Mouse (Mus musculus): ENCODE measurements around the gene Zmynd15. TPM values are rescaled to one million over a fixed set of nuclear protein-coding genes. Genes with fewer than 3 reads are reported as not detected.

Gene Zmynd15
- polyA plus RNA-seq (2012; rRNA removed; ENCODE audit: low replicate concordance): 15.4 and 27.1 TPM in 2 replicates

GRCm38 (mm10) chr11:70458688-70459600 is at the start of gene Zmynd15:
Gene Zmynd15 (plus strand): TSS chr11:70459433.

GRCm38 (mm10) chr11:70409594-70410296 is 49.5 kb upstream of the Zmynd15 start, which contains the start of gene Pelp1:
Gene Pelp1 (minus strand): TSS chr11:70410031.

GRCm38 (mm10) chr11:70432048-70432894 is 27.0 kb upstream of the Zmynd15 start, which contains the start of gene Arrb2:
Gene Arrb2 (plus strand): TSS chr11:70432635.

GRCm38 (mm10) chr11:70451797-70452498 is 7.3 kb upstream of the Zmynd15 start, which contains the start of gene Med11:
Gene Med11 (plus strand): TSS chr11:70451919.

GRCm38 (mm10) chr11:70459601-70460101 is 418 bp downstream of the Zmynd15 start, which contains the start of gene Cxcl16:
Gene Cxcl16 (minus strand): TSS chr11:70459984.

GRCm38 (mm10) chr11:70504970-70505369 is 45.7 kb downstream of the Zmynd15 start, which contains the start of gene Tm4sf5:
Gene Tm4sf5 (plus strand): TSS chr11:70505244.

GRCm38 (mm10) chr11:70514288-70514687 is 55.1 kb downstream of the Zmynd15 start, which contains the start of gene Vmo1:
Gene Vmo1 (minus strand): TSS chr11:70514616.

Other genes with a start within 250 kb of the Zmynd15 start
- 4.8 and 9.0 TPM in 2 replicates for gene Slc16a11, start 246.7 kb upstream of the Zmynd15 start, polyA plus RNA-seq (2012; rRNA removed; ENCODE audit: low replicate concordance)
- 4.6 and 5.2 TPM in 2 replicates for gene Slc16a13, start 238.4 kb upstream of the Zmynd15 start, polyA plus RNA-seq (2012; rRNA removed; ENCODE audit: low replicate concordance)
- 11.9 TPM in 2 replicates for gene Bcl6b, start 229.6 kb upstream of the Zmynd15 start, polyA plus RNA-seq (2012; rRNA removed; ENCODE audit: low replicate concordance)
- gene 0610010K14Rik, start 221.5 kb upstream of the Zmynd15 start, polyA plus RNA-seq (2012; rRNA removed; ENCODE audit: low replicate concordance): 64.0 and 79.8 TPM in 2 replicates
- 7.3 and 8.3 TPM in 2 replicates for gene Gm21988, start 219.6 kb upstream of the Zmynd15 start, polyA plus RNA-seq (2012; rRNA removed; ENCODE audit: low replicate concordance)
- 228 and 250 TPM in 2 replicates for gene Rnasek, start 219.6 kb upstream of the Zmynd15 start, polyA plus RNA-seq (2012; rRNA removed; ENCODE audit: low replicate concordance)
- gene Alox12, start 204.1 kb upstream of the Zmynd15 start, polyA plus RNA-seq (2012; rRNA removed; ENCODE audit: low replicate concordance): 2.9 and 5.0 TPM in 2 replicates
- 1.1 and 5.8 TPM in 2 replicates for gene Alox12e, start 136.8 kb upstream of the Zmynd15 start, polyA plus RNA-seq (2012; rRNA removed; ENCODE audit: low replicate concordance)
- 7.3 TPM in 2 replicates for gene Alox15, start 107.4 kb upstream of the Zmynd15 start, polyA plus RNA-seq (2012; rRNA removed; ENCODE audit: low replicate concordance)
- gene Pelp1, start 49.4 kb upstream of the Zmynd15 start, polyA plus RNA-seq (2012; rRNA removed; ENCODE audit: low replicate concordance): 20.5 and 21.3 TPM in 2 replicates
- gene Arrb2, start 26.8 kb upstream of the Zmynd15 start, polyA plus RNA-seq (2012; rRNA removed; ENCODE audit: low replicate concordance): 101 and 115 TPM in 2 replicates
- gene Med11, start 7.5 kb upstream of the Zmynd15 start, polyA plus RNA-seq (2012; rRNA removed; ENCODE audit: low replicate concordance): 18.4 and 20.8 TPM in 2 replicates
- 55.8 and 86.0 TPM in 2 replicates for gene Cxcl16, start 551 bp downstream of the Zmynd15 start, polyA plus RNA-seq (2012; rRNA removed; ENCODE audit: low replicate concordance)
- 0.94 and 1.3 TPM in 2 replicates for gene Tm4sf5, start 45.8 kb downstream of the Zmynd15 start, polyA plus RNA-seq (2012; rRNA removed; ENCODE audit: low replicate concordance)
- gene Vmo1, start 55.2 kb downstream of the Zmynd15 start, polyA plus RNA-seq (2012; rRNA removed; ENCODE audit: low replicate concordance): 0.23 TPM in 1 of 2 replicates, not detected in the other
- gene Gltpd2, start 59.8 kb downstream of the Zmynd15 start, polyA plus RNA-seq (2012; rRNA removed; ENCODE audit: low replicate concordance): 0.74 TPM in 1 of 2 replicates, not detected in the other
- 252 and 327 TPM in 2 replicates for gene Psmb6, start 65.9 kb downstream of the Zmynd15 start, polyA plus RNA-seq (2012; rRNA removed; ENCODE audit: low replicate concordance)
- gene Gm40193, start 73.5 kb downstream of the Zmynd15 start, polyA plus RNA-seq (2012; rRNA removed; ENCODE audit: low replicate concordance): not detected in 2 replicates
- gene Pld2, start 80.6 kb downstream of the Zmynd15 start, polyA plus RNA-seq (2012; rRNA removed; ENCODE audit: low replicate concordance): 28.4 and 44.8 TPM in 2 replicates
- gene Mink1, start 103.4 kb downstream of the Zmynd15 start, polyA plus RNA-seq (2012; rRNA removed; ENCODE audit: low replicate concordance): 64.3 and 105 TPM in 2 replicates
- gene 4930544D05Rik, start 156.4 kb downstream of the Zmynd15 start, polyA plus RNA-seq (2012; rRNA removed; ENCODE audit: low replicate concordance): not detected in 2 replicates
- gene Chrne, start 159.8 kb downstream of the Zmynd15 start, polyA plus RNA-seq (2012; rRNA removed; ENCODE audit: low replicate concordance): 0.42 and 4.9 TPM in 2 replicates
- gene Gp1ba, start 179.7 kb downstream of the Zmynd15 start, polyA plus RNA-seq (2012; rRNA removed; ENCODE audit: low replicate concordance): 0.09 and 0.17 TPM in 2 replicates
- 136 and 150 TPM in 2 replicates for gene Rnf167, start 187.8 kb downstream of the Zmynd15 start, polyA plus RNA-seq (2012; rRNA removed; ENCODE audit: low replicate concordance)
- gene Slc25a11, start 188.0 kb downstream of the Zmynd15 start, polyA plus RNA-seq (2012; rRNA removed; ENCODE audit: low replicate concordance): 123 and 227 TPM in 2 replicates
- gene Pfn1, start 195.2 kb downstream of the Zmynd15 start, polyA plus RNA-seq (2012; rRNA removed; ENCODE audit: low replicate concordance): 1,240 and 3,635 TPM in 2 replicates
- 11.3 and 926 TPM in 2 replicates for gene Eno3, start 197.8 kb downstream of the Zmynd15 start, polyA plus RNA-seq (2012; rRNA removed; ENCODE audit: low replicate concordance)
- gene Spag7, start 210.0 kb downstream of the Zmynd15 start, polyA plus RNA-seq (2012; rRNA removed; ENCODE audit: low replicate concordance): 20.5 and 29.2 TPM in 2 replicates
- 33.8 and 45.0 TPM in 2 replicates for gene Camta2, start 228.7 kb downstream of the Zmynd15 start, polyA plus RNA-seq (2012; rRNA removed; ENCODE audit: low replicate concordance)
- gene Inca1, start 240.7 kb downstream of the Zmynd15 start, polyA plus RNA-seq (2012; rRNA removed; ENCODE audit: low replicate concordance): 10.5 and 16.7 TPM in 2 replicates
- 83.1 and 86.5 TPM in 2 replicates for gene Kif1c, start 241.1 kb downstream of the Zmynd15 start, polyA plus RNA-seq (2012; rRNA removed; ENCODE audit: low replicate concordance)

Data from mammary gland, adult 2 months (tissue).